15 mouse cellular contexts compared by ENCODE assay signal in the genomic region with DNA sequence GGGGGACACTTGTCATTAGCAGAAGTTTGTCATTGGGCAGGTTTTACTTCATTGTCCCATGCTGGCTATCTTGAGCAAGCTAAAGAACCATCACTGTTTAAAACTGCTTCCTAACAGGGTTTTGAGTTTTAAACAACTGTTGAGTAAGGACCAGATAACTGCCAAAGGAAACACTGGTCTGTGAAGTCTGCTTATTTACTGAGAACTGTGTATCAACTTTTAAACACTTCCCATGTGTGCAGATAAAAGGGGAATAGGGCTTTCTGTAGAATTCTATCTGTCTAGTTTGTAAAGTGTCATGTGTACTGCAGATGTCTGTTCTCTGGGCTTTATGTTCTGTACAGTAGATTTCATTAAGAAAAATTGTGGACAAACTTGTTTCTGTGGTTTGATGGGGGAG.
"Had no signal": no experiment of that assay in that cellular context is flagged by ENCODE, and none has a peak within 500 bp of the region (broad histone marks: within the 10 kb centered on the region; RNA-seq: fewer than 3 reads in every experiment).

No protein-coding gene starts in this region.

- H3K9ac ChIP-seq: midbrain, embryonic 12.5 days; neural tube, embryonic 13.5 days had no signal

- H3K9me3 ChIP-seq: limb, embryonic 10.5 days; midbrain, embryonic 12.5 days; neural tube, embryonic 13.5 days had no signal

- H3K27me3 ChIP-seq: midbrain, embryonic 12.5 days; neural tube, embryonic 13.5 days had no signal

- H3K4me3 ChIP-seq: limb, embryonic 10.5 days; midbrain, embryonic 12.5 days; neural tube, embryonic 13.5 days had no signal

- H3K4me1 ChIP-seq: limb, embryonic 10.5 days had no signal

- DNase-seq: kidney, adult 8-10 months; kidney, postnatal 36 days; layer of hippocampus, adult 9-11 months; lung, adult 2 months; lung, postnatal 36 days; right cerebral cortex, adult 18-20 months; right cerebral cortex, postnatal 25 days had no signal

- H3K4me2 ChIP-seq: midbrain, embryonic 12.5 days; neural tube, embryonic 13.5 days had no signal

- H3K27ac ChIP-seq: kidney, postnatal 0 days; limb, embryonic 10.5 days; midbrain, embryonic 12.5 days; neural tube, embryonic 13.5 days; stomach, postnatal 0 days had no signal

- ATAC-seq: intestine, embryonic 16.5 days; lung, postnatal 0 days; midbrain, embryonic 16.5 days had no signal
